Mouse (Mus musculus) Patski (cell line): ENCODE results near the gene Gm21861. TPM values are rescaled to one million over a fixed set of nuclear protein-coding genes. Genes with fewer than 3 reads are reported as not detected.
"Not testable (repeated sequence)": the region's sequence is repeated elsewhere in the genome, so short reads cannot be mapped to it uniquely, and the experiment has no call there.

ENCODE experiments used
- ATAC-seq: fragments of 100-300 bp; one replicate; pipeline ENCODE4 v1.8.0; 2021
- CTCF ChIA-PET: fragments of 350-600 bp; sonication (Branson Sonifier 250); formaldehyde crosslinking; loops from one replicate; lab custom pipeline; 2022; ENCODE audit warnings: inconsistent platforms; lab: Charles Lee
- POLR2A ChIA-PET: fragments of 350-600 bp; sonication (Branson Sonifier 250); formaldehyde crosslinking; loops from one replicate; lab custom pipeline; 2022; ENCODE audit warnings: antibody characterized with exemption, inconsistent platforms; lab: Charles Lee
- DNase-seq: peaks from one replicate; pipeline ENCODE4 v3.0.0-alpha.2; 2011; ENCODE audit warnings: low read depth, low spot score
- H3K27me3 ChIP-seq: fragments of 371-371 bp; one replicate; pipeline ENCODE4 v1.5.1; 2021
- in situ Hi-C: fragments of 300-500 bp; cut with MboI; formaldehyde crosslinking; loops from 3 replicates; pipeline ENCODE4 v1.11.1; 2018; ENCODE audit warnings: low pct_unique_long_range_greater_than_20kb, mixed read lengths
- polyA plus RNA-seq: library from polyadenylated mRNA; unstranded; gene quantifications from one replicate; pipeline ENCODE4 v1.2.3, GENCODE M21; 2021

The Gm21861 gene
- not detected for polyA plus RNA-seq

DNA sequence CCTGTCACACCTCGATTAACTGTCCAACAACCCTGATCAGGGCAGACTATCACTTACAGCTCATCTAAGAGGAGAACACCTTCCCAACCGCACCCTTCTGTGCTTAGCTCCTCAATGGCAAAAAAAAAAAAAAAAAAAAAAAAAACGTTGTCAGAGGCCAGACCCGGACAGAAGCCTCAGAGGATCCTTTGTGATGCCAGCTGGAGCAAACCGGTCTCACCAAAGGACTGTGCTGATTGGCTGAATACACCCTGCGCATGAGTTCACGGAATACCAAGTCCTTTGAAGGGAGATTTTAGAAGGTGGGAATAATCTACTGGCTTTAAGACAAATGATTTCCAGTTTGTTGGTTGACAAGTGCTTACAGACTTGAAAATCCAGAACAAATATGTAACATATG is at the start of gene Gm21861:
Gene Gm21861, minus strand, starts transcription at position 101 of the 400 bp plus-strand sequence.
- DNase-seq, H3K27me3 ChIP-seq, ATAC-seq, POLR2A ChIA-PET, in situ Hi-C loops, CTCF ChIA-PET: not testable (repeated sequence)
